Mouse (Mus musculus): ENCODE measurements around the gene F10.

The F10 gene

DNA sequence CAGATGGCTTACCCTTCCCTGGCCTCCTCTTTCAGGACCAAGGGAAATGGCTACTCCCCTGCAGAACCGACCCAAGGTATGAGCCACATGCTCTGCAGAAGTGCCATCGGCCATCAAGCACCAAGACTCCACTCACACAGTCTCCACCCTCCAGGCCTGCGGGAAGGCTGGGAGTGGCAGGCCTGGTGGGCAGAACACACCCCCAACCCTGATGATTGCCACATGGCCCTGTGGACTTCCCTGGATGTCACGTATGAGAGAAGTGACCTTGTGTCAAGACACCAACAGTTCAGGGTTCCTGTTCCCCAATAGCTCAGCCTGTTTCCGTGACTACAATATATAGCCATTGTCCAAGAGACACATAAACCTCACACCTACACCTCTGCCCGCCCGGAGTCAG is at the start of gene F10:
F10 (plus strand) TSS at position 294 of the 400 bp plus-strand sequence.
- no peak for DNase-seq (ENCODE audit: low spot score in 2 of 2)

DNA sequence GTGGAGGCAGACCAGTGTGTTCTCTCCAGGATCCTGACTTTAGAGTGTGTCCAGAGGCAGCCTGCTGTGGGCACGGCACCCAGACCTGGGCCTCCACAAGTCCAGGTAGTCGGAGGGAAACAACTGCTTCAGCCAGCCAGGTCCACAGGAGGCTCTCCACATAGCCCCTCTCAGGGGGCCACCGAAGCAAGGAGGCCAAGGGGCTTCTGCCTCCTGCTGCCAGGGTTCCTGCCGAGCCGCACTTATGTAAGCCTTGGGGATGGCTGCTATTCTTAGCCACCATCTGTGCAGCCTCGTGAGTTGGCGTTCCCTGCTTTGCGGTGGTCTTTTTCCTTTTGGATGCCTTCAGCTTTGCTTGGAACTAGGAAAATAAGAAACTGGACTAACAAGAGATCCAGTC is 49.5 kb upstream of the F10 start:
- DNase-seq (ENCODE audit: low spot score in 2 of 2), result peak in 1 of 2 experiments; percentile 55

DNA sequence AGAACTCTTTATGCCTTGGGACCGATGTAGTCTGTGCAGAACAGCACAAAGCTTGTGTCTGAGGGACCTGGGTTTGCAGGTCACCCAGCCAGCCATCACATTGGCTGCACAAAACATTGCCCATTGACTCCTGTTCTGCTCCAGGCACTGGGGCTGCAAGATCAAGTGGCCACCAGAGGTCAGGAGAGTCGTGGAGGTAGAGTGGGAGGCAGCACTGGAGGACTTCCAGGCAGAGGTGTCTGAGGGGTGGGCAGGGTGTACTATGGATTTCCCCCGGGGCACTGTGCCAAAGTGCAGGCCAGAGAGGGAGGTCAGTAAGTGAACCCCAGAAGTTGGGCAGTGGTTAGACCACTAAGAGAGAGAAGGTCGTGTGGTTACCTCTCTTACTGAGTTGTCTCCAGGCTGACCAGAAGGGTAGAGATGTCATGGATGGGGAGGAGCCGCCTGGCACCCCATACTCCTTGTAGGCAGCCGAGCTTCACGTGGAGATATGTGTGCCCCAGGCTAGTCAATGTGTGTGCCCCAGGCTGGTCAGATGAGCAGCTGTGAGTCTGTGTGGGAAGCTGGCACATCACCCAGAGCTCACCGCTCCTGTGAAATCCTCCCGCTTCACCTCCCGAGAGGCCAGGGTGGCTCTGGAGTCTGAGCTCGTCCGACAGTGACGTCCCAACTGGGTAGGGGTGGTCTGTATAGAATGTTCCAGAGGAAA is 48.2 kb upstream of the F10 start:
- no peak for DNase-seq (ENCODE audit: low spot score in 2 of 2)

DNA sequence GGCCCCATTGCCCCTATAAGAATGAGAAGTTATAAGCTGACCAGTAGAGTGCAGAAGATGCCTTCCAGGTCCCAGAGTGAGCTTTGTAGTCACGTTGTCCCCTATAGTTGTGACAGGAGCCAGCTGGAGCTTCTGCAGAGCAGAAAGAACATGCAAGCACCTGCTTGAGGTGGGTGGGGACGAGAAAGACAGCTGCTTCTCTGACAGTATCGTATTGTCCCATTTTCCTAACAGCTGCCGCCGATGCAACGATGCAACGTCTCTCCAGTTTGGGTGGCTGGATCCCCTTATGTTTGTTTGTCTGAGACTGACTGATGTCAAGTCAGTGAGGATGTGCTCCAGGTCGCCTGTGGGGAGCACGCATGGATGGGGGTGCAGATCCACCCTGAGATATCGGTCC is 45.7 kb upstream of the F10 start:
- no peak for DNase-seq (ENCODE audit: low spot score in 2 of 2)

DNA sequence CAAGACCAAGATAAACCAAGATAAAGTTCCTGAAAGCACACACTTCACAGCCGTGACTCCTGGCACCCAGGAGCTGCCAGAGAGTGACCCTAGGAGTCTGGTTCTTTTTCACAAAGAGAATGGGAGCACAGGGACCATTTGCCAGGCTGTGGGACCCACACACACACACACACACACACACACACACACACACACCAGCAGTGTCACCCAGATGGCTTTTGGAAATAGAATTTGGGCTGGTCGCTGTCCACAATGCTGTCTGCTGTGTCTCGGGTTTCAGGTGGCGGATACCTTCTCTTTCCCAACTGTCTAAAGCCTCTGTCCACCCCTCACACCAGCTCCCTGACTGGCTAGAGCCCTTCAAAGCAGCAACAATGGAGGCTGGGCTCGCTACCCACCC is 42.6 kb upstream of the F10 start:
- no peak for DNase-seq (ENCODE audit: low spot score in 2 of 2)

DNA sequence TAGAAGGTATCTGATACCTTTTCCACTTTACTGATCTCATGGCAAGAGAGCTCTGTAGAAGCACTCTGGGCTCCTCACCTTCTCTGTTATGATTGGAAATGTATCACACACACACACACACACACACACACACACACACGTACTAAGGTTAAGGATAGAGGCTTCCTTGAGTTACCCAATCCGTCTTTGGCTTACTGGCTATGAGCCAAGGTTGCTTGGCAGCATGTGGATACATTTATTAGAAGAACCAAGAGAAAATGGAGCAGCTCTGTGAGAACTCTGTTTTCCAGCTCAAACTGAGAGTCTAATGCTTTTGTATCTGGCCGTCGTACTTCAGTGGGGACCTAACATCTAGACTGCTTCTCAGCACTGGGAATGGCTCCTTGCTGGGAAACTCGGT is 41.6 kb upstream of the F10 start:
- DNase-seq (ENCODE audit: low spot score in 2 of 2), result no peak

DNA sequence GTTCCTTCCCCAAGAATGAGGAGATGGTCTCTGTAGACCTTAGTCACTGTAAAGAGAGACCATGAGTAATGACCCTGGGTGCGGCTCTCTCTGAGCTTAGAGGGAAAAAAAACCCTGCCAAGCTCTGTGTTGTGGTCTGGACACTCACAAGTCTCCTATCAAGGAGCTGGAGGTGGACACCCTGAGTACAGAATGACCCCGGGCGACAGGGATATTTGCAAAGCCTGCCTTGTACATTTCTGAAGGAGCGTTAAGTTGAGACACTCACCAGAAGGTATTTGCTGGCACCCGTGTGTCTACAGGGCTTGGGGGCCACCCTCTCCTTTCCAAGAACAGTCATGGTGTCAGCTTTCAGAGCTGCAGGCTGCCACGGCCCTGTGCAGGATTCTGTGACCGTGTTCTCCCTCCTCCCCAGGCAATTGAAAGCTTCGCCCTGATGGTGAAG is 40.3 kb upstream of the F10 start:
- no peak for DNase-seq (ENCODE audit: low spot score in 2 of 2)

DNA sequence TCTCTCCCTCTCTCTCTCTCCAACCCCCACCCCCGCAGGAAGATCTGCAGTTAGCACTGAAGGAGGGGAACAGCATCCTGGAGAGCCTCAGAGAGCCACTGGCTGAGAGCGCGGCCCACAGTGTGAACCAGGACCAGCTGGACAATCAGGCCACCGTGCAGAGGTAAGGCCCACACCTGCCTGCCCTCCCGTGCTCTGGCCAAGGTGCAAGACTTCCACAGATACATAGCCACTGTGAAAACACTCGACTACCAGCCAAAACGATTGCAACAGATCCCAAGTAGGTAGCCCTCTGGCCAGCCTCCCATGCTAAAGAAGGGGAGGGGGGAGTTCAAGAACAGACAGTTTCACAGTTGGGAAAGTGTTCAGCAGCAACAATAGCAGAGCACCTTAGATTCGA is 38.8 kb upstream of the F10 start:
- DNase-seq (ENCODE audit: low spot score in 2 of 2), result no peak

DNA sequence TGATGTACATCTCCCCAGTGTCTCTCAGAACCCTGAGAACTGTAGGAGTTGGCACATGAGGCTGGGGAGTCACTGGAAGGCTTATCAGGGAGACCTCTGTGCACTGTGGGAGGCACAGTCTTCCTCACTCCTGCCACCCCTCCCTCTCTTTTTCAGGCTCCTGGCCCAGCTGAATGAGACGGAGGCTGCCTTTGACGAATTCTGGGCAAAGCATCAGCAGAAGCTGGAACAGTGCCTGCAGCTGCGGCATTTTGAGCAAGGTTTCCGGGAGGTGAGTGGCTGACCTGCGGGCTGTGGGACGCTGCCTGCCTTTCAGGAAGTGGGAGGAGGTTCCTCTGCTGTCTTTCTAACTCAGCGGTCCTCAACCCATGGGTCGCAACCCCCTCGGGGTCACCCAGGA is 37.3 kb upstream of the F10 start:
- DNase-seq (ENCODE audit: low spot score in 2 of 2), result no peak

DNA sequence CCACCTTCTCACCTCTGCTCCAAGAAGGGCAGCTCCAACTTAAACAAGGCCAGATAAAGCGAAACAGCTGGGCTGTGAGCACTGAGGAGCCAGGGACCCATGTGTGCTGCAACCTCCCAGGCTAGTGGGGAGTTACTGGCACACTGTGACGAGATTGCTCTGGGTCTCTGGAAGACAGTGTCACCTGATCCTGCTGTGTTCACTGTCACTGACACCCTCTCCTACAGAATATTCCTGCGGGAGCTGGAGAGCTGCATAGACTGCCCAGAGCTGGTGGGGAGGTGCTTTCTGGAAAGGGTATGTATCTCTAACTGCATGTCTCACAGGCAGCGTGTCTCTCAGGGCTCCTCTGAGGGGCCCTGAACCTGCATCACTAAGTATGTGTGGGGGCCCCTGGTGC is 29.6 kb upstream of the F10 start:
- no peak for DNase-seq (ENCODE audit: low spot score in 2 of 2)

DNA sequence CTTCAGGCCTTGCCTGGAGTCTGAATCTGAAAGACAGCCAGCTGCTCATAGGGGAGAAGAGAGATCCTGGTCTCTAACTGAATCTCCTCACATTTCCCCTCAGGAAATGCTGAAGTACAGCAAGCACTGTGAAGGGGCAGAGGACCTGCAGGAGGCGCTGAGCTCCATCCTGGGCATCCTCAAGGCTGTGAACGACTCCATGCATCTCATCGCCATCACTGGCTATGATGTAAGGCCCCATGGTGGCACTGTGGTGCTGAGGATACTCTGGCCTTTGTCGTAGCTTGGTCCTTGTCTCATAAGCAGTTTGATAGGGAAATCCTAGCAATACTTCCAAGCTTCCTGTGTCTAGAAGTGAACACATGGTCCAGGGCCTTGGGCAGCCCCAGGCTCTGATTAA is 26.8 kb upstream of the F10 start:
- DNase-seq (ENCODE audit: low spot score in 2 of 2), result no peak

DNA sequence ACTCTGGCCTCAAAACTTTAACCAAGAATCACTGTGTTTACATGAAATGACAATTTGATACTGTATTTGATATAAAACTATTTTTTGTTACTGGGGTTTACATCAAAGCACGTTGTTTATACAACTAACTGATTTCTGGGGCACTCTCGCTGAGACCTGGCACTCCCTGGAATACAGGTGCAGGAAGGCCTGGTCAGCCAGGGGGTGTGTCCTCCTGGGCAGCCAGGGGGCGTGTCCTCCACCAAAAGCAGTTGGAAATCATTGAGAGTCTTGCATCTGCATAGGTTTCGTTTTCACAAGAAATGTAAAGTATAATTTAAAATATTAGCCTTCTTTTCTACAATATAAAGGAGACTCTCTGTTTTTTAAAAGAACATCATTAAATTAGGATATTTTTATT is 17.5 kb upstream of the F10 start:
- no peak for DNase-seq (ENCODE audit: low spot score in 2 of 2)

DNA sequence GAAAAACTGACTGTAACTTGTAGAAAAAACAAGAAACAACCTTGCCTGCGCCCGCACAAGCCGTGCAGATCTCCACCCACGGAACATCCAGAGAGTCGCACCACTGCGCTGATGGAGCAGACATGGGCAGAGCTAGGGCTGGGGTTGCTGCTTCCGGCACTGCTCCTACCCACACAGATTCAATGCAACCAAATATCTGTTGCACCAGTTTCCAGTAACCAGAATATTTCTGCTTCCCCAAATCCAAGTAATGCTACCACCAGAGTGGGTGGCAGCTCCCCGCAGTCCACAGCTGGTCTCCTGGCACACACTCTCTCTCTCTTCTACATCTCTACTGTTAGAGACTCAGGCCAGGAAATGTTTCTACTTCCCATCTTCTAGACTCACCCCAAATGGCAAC is 15.3 kb upstream of the F10 start:
- DNase-seq (ENCODE audit: low spot score in 2 of 2), result no peak

DNA sequence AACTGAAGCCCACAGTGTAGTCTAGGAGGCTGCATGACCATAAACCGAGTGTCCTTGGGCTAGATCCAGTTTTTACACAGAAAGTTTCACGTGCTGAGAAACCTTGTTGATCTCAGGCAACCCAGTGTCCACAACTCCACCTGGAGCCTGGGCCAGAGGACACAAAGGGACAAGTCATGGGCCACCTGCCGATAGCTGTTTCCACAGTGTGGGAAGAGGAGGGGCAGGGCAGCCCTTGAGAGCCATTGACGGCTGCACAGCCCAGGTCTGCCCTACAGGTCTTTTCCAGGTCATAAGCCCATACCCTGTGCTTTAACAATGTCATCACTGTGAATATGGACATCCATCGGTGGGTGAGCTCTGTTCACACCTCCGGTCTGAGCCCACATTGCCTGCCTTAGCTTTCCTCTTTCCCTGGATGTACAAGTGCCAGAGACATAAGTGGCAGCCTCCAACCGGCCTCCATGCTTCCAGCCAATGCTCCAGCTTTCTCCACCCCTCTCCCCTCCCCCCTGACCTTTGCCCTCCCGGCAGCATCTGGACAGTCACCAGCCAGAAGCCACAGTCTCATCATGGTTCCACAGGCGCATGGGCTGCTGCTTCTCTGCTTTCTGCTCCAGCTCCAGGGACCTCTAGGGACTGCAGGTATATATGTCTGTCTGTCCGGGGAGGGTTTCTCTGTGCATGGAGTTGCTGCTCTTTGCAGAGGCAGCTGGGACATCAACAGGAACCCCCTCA is 11.5 kb upstream of the F10 start, which contains the start of gene F7:
F7 (plus strand) TSS at position 548 of the 738 bp plus-strand sequence.
- no peak for DNase-seq (ENCODE audit: low spot score in 2 of 2)

DNA sequence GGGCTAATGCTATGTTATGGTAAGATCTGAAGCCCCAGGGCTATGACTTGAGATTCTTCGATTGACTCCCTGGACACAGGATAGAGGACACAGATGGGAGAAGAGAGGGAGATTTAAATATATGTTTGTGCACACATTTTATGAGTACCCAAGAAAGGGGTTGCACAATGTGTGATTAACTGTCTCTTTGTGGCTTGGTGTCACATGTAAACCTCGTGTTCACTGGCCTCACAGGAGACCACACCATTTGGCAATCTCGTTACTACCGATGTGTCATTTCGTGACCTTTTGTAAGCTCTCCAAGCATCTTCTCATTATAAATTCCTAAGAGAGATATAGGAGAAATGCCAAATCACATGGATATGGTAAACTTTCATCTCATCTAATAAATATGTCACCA is 9.5 kb upstream of the F10 start:
- DNase-seq (ENCODE audit: low spot score in 2 of 2), result no peak

DNA sequence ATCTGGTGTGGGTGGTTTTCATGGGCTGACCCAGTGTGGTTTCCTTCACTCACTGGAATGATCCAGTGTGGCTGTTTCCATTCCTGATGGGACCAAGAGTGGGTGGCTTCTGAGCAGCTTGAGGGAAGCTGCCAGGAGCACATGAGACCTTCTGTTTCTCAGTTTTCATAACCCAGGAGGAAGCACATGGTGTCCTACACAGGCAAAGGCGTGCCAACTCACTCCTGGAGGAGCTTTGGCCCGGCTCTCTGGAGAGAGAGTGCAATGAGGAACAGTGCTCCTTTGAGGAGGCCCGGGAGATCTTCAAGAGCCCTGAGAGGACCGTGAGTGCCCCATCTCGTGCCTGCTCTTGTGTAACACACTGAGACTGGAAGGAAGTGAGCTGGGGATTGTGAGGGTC is 8.6 kb upstream of the F10 start:
- DNase-seq (ENCODE audit: low spot score in 2 of 2), result no peak

DNA sequence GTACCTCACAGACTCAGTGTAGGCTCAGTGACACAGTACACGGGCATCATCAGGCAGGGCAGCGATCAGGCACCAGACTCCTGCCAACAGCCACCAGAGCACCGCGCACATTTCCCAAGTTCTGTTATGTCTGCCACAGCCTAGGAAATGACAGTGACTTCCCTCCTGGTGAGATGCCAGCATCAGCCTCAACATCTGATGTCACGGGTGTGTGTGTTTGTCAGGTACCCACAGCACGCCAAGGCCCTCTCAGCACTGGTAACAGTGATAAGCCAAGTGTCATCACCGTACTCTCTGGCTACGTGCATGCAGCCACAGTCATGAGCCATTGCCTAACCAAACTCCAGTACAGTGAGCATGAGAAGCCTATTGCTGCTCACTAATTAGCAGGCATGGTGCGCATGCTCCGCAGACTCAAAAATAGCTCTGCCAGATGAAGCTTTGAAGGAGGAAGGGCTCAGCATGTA is 729 bp upstream of the F10 start:
- peak in 1 of 2 experiments; percentile 28 for DNase-seq (ENCODE audit: low spot score in 2 of 2)

DNA sequence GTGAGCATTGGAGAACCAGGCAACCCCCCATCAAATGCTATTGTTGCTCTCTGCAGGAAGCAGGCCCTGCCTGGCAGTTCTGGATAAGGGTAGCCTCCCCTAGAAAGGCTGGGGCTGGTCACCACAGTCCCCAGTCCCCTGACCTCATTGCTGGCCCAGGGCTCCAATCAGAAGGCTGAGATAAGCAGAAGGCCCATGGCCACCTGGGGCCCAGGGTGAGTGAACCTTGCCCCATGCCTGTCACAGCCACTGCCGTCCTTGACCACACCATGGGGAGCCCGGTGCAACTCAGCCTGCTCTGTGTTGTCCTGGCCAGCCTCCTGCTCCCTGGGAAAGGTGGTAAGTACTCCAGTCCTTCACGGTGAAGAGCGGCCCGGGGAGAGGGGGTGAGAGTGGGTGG is 461 bp downstream of the F10 start:
- DNase-seq (ENCODE audit: low spot score in 2 of 2), result no peak

DNA sequence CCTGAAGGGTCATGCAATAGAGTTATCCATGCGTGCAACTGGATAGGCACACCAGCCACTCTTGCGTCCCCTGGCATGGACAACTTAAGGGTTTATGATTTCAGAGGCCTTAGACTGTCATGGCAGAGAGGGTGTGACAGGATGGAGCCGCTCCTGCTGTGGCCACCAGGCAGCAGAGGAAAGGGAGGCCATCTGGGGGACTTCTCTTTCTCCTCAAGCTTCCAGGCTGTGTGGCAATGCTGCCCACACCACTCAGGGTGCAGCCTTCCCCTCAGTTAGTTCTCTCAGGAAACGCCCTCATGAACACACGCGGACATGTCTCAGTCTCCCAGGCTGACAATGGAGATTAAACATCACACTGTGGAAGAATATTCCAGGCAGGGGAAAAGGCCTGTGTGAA is 1.9 kb downstream of the F10 start:
- no peak for DNase-seq (ENCODE audit: low spot score in 2 of 2)

DNA sequence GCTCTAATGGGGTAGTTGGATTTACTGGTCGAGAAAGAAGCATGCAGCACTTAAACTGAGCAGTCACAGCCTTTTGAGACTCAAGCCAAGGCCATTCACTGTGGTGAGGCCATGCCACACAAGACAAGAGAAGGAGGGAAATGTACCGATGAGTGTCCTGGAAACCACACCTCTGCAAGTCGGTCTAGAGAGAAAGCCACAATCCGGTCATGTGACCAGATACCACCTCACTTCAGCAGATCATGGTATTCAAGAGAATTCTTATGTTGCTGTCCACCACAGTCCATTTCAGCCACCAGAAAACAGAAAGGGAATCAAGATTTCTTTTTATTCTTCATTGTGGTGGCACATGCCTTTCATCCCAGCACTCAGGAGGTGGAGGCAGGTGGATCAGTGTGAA is 4.4 kb downstream of the F10 start:
- no peak for DNase-seq (ENCODE audit: low spot score in 2 of 2)

DNA sequence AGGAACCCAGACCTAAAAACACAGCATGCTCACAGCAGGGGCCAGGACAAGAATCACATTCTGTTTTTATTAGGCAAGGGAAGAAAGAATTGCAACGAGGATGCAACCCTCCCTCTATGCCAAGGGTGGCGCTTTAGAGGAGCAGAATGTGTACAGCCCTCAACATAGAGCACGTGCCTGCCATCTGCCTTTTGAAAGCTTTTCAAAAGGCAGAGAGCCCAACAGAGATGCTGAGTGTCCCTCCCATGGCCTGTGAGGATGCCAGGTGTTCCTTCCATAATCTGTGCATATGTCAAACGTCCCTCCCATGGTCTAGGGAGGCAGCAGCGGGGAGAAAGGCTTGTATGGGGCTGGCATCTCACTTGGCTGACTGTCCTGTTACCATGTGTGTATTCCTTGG is 10.5 kb downstream of the F10 start:
- DNase-seq (ENCODE audit: low spot score in 2 of 2), result no peak

DNA sequence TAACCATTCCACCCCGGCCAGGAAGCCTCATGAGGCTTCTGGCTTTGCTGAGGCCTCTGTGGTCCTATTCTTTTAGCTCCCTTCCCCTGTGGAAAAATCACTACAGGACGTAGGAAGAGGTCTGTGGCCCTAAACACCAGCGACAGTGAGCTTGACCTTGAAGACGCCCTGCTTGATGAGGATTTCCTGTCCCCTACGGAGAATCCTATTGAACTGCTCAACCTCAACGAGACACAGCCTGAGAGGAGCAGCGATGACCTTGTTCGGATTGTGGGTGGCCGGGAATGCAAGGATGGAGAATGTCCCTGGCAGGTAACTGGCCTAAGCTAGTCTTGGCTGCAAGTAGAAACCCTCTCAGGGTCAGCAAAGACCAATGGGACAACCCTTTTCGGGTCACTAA is 13.4 kb downstream of the F10 start:
- no peak for DNase-seq (ENCODE audit: low spot score in 2 of 2)

DNA sequence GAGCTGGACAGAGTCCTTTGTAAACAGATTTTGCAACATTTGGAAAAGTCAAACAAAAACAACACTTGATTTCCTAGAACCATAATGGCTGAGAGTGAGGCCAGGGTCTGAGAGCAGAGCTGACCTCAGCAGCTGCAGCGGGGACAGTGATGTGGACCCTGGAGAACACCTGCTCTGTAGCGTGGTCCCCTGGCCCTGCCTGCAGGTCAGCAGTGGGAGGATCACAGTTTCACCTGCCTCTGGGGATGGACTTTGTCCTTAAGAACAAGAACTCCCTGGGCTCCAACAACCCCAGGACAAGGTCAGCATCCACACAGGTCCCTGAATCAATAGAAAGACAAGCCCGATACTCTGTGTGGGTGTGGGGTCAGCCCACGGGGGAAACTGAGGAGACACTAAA is 20.2 kb downstream of the F10 start:
- DNase-seq (ENCODE audit: low spot score in 2 of 2), result no peak

Data from frontal cortex, postnatal 10 days (tissue).